Mouse (Mus musculus): ENCODE measurements around the gene Gskip. TPM values are rescaled to one million over a fixed set of nuclear protein-coding genes. Genes with fewer than 3 reads are reported as not detected.

The Gskip gene
- polyA plus RNA-seq, 2 experiments: 5.1 to 12.0 TPM

GRCm38 (mm10) chr12:105697104-105697780 lies 12.6 kb downstream of the Gskip start:
- DNase-seq (ENCODE audit: low read depth in 3 of 3, low spot score in 3 of 3): no peak
- Histone ChIP-seq H3K9ac (replicated peaks) (no peak overlapping the region), H3K9me3 (ENCODE audit: control insufficient read depth, low read length) (no peaks in the 10 kb centered on the region), H3K4me1 (replicated peaks; ENCODE audit: control insufficient read depth in 2 of 2, insufficient read depth in 2 of 2, low read length in 1 of 2) (no peaks in the 10 kb centered on the region), H3K27me3 (ENCODE audit: control insufficient read depth, insufficient read depth, low read length) (no peaks in the 10 kb centered on the region), H3K4me2 (ENCODE audit: low read depth) (no peak overlapping the region), H3K27ac (no peak overlapping the region), H3K4me3 (ENCODE audit: insufficient read depth in 1 of 2, low read depth in 2 of 2, low read length in 2 of 2) (no peak overlapping the region), H3K36me3 (replicated peaks; ENCODE audit: control insufficient read depth, insufficient read depth, low read depth) (no peaks in the 10 kb centered on the region)
- ATAC-seq (ENCODE audit: insufficient read depth): no peak
- no peak for TF ChIP-seq CTCF (IDR thresholded peaks at IDR 0.05; ENCODE audit: low read depth)
- TF ChIP-seq EP300 (IDR thresholded peaks at IDR 0.05; ENCODE audit: low read depth): no peak
- 69% methylated on average over 8 of the region's 8 CpGs for WGBS (ENCODE audit: insufficient replicate concordance)

- Histone ChIP-seq H3K9ac (replicated peaks) (no peak overlapping the region), H3K27ac (no peak overlapping the region), H3K4me2 (ENCODE audit: low read depth) (no peak overlapping the region), H3K36me3 (replicated peaks; ENCODE audit: control insufficient read depth, insufficient read depth, low read depth) (no peaks in the 10 kb centered on the region), H3K9me3 (ENCODE audit: control insufficient read depth, low read length) (no peaks in the 10 kb centered on the region), H3K4me1 (replicated peaks; ENCODE audit: control insufficient read depth in 2 of 2, insufficient read depth in 2 of 2, low read length in 1 of 2) (peaks cover 3 to 5% of the 10 kb centered on the region in 2 experiments), H3K4me3 (ENCODE audit: insufficient read depth in 1 of 2, low read depth in 2 of 2, low read length in 2 of 2) (no peak overlapping the region), H3K27me3 (ENCODE audit: control insufficient read depth, insufficient read depth, low read length) (no peaks in the 10 kb centered on the region)
- no peak for DNase-seq (ENCODE audit: low read depth in 3 of 3, low spot score in 3 of 3)
- TF ChIP-seq CTCF (IDR thresholded peaks at IDR 0.05; ENCODE audit: low read depth): no peak
- no peak for TF ChIP-seq EP300 (IDR thresholded peaks at IDR 0.05; ENCODE audit: low read depth)
- ATAC-seq (ENCODE audit: insufficient read depth): no peak
- 83% methylated on average over 12 of the region's 12 CpGs for WGBS (ENCODE audit: insufficient replicate concordance)
These were observed 15.8 kb downstream of the Gskip start for GRCm38 (mm10) chr12:105700433-105700832.

DNA sequence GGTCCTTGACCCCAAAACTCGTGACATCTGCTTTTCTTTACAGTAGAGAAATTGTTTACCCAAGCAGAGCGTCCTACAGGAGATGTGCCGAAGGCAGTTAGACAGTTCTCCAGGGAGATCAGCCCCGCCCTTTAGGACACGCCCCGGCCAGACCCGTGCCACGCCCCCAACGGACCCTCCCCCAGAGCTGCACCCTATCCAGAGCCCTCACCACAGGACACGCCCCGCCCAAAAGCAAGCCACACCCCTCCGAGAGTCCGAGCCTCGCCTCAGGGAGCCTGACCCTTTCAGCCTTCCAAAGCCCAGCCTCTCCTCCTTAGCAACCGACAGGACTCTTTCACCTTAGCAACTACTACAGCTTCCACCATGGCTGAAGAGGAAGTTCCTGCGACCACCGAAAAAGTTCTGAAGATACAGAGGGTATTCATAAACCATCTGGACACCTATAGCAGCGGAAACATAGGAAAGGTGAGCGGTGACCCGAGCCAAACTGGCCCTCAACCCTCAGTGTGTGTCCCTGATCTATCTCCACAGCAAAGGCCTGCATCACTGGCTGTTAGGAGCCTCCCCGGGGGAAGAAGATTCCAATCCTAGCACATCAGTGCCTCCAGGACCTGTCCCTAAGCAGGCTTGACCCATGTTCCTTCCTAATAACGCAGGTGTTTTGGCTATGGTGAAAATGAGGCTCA lies 21.3 kb downstream of the Gskip start, which contains the start of gene Ak7:
Ak7 (plus strand) TSS at position 178 of the 689 bp plus-strand sequence.
- Histone ChIP-seq H3K9ac (replicated peaks) (0 out of 2 replicates have a peak within 1 kb of the TSS, but pooled peaks have one; percentile 11), H3K27me3 (ENCODE audit: control insufficient read depth, insufficient read depth, low read length) (no peaks in the 10 kb centered on the region), H3K36me3 (replicated peaks; ENCODE audit: control insufficient read depth, insufficient read depth, low read depth) (no peaks in the 10 kb centered on the region), H3K9me3 (ENCODE audit: control insufficient read depth, low read length) (no peaks in the 10 kb centered on the region), H3K4me2 (ENCODE audit: low read depth) (peak within 1 kb of the TSS; percentile 70), H3K27ac (no peak within 1 kb of the TSS), H3K4me3 (ENCODE audit: insufficient read depth in 1 of 2, low read depth in 2 of 2, low read length in 2 of 2) (peak within 1 kb of the TSS in 1 of 2 experiments; percentile 17; a peak in 1 of 4 replicates), H3K4me1 (replicated peaks; ENCODE audit: control insufficient read depth in 2 of 2, insufficient read depth in 2 of 2, low read length in 1 of 2) (peaks cover 5 to 9% of the 10 kb centered on the region in 2 experiments)
- ATAC-seq (ENCODE audit: insufficient read depth) (peak; percentile 98), DNase-seq (ENCODE audit: low read depth in 3 of 3, low spot score in 3 of 3) (peak; percentile 70 to 78 (median 75))
- 10% methylated on average over 22 of the region's 22 CpGs for WGBS (ENCODE audit: insufficient replicate concordance)
- no peak for TF ChIP-seq EP300 (IDR thresholded peaks at IDR 0.05; ENCODE audit: low read depth)
- TF ChIP-seq CTCF (IDR thresholded peaks at IDR 0.05; ENCODE audit: low read depth): no peak

DNA sequence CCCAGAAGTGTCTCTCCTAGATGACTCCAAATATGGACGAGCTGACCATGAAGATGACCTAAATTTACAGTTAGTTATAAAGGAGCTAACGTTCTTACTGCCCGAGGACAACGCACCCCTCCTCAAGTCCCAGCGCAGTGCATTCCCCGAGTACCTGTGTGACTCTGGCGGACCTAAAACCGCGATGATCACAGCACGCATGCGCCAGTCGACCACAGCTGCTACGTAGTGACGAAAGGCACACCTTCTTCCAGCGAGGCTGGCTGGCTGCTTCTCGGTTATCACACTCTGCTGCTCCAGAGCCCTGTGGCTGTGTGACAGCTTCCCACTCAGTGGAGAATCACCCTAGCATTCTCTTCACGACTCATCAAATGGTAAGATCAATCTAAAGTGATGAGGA lies 34.0 kb downstream of the Gskip start:
- Histone ChIP-seq H3K9me3 (ENCODE audit: control insufficient read depth, low read length) (no peaks in the 10 kb centered on the region), H3K27me3 (ENCODE audit: control insufficient read depth, insufficient read depth, low read length) (no peaks in the 10 kb centered on the region), H3K27ac (no peak overlapping the region), H3K9ac (replicated peaks) (no peak overlapping the region), H3K4me3 (ENCODE audit: insufficient read depth in 1 of 2, low read depth in 2 of 2, low read length in 2 of 2) (peak overlapping the region in 1 of 2 experiments; percentile 21; a peak in 2 of 4 replicates), H3K36me3 (replicated peaks; ENCODE audit: control insufficient read depth, insufficient read depth, low read depth) (no peaks in the 10 kb centered on the region), H3K4me2 (ENCODE audit: low read depth) (peak overlapping the region; percentile 40), H3K4me1 (replicated peaks; ENCODE audit: control insufficient read depth in 2 of 2, insufficient read depth in 2 of 2, low read length in 1 of 2) (peaks cover 0 to 5% of the 10 kb centered on the region in 2 experiments; a peak in 2 of 4 replicates)
- peak; percentile 66 for ATAC-seq (ENCODE audit: insufficient read depth)
- TF ChIP-seq EP300 (IDR thresholded peaks at IDR 0.05; ENCODE audit: low read depth) (no peak), CTCF (IDR thresholded peaks at IDR 0.05; ENCODE audit: low read depth) (no peak)
- WGBS (ENCODE audit: insufficient replicate concordance): 47% methylated on average over 17 of the region's 17 CpGs
- DNase-seq (ENCODE audit: low read depth in 3 of 3, low spot score in 3 of 3): peak in 1 of 3 experiments; percentile 40

- Histone ChIP-seq H3K9ac (replicated peaks) (no peak overlapping the region), H3K9me3 (ENCODE audit: control insufficient read depth, low read length) (no peaks in the 10 kb centered on the region), H3K4me3 (ENCODE audit: insufficient read depth in 1 of 2, low read depth in 2 of 2, low read length in 2 of 2) (no peak overlapping the region), H3K4me1 (replicated peaks; ENCODE audit: control insufficient read depth in 2 of 2, insufficient read depth in 2 of 2, low read length in 1 of 2) (peaks cover 4 to 16% of the 10 kb centered on the region in 2 experiments; a peak in 3 of 4 replicates), H3K4me2 (ENCODE audit: low read depth) (no peak overlapping the region), H3K27ac (no peak overlapping the region), H3K36me3 (replicated peaks; ENCODE audit: control insufficient read depth, insufficient read depth, low read depth) (no peaks in the 10 kb centered on the region), H3K27me3 (ENCODE audit: control insufficient read depth, insufficient read depth, low read length) (no peaks in the 10 kb centered on the region)
- DNase-seq (ENCODE audit: low read depth in 3 of 3, low spot score in 3 of 3): no peak
- TF ChIP-seq CTCF (IDR thresholded peaks at IDR 0.05; ENCODE audit: low read depth): no peak
- no peak for TF ChIP-seq EP300 (IDR thresholded peaks at IDR 0.05; ENCODE audit: low read depth)
- no peak for ATAC-seq (ENCODE audit: insufficient read depth)
- 46% methylated on average over 3 of the region's 3 CpGs for WGBS (ENCODE audit: insufficient replicate concordance)
These were observed 35.6 kb downstream of the Gskip start for GRCm38 (mm10) chr12:105720196-105720595.

All from liver, embryonic 14.5 days (tissue).